Mouse (Mus musculus): ENCODE results near the gene Hbs1l. TPM values are rescaled to one million over a fixed set of nuclear protein-coding genes. Genes with fewer than 3 reads are reported as not detected.

The Hbs1l gene
- polyA plus RNA-seq, 1 experiment from 2014 or later, result 120 TPM

- Histone ChIP-seq H3K36me3 (peaks cover 8% of the 10 kb centered on the region; the same call in 1 of the 2 replicates), H3K9ac (replicated peaks) (no peak overlapping the region), H3K27me3 (no peaks in the 10 kb centered on the region), H3K9me3 (no peaks in the 10 kb centered on the region), H3K4me1 (no peaks in the 10 kb centered on the region), H3K4me3 (no peak overlapping the region), H3K27ac (replicated peaks) (no peak overlapping the region), H3K4me2 (replicated peaks) (no peak overlapping the region)
- no peak for ATAC-seq (replicated peaks)
- 96% methylated on average over 4 of the region's 4 CpGs for WGBS
Measured at GRCm38 (mm10) chr10:21318250-21318649, 22.5 kb downstream of the Hbs1l start.

- ATAC-seq (replicated peaks), result no peak
- H3K27ac ChIP-seq (replicated peaks), result no peak overlapping the region
- H3K36me3 ChIP-seq, result peaks cover 7% of the 10 kb centered on the region; the same call in 1 of the 2 replicates
- H3K27me3 ChIP-seq, result no peaks in the 10 kb centered on the region
- H3K4me1 ChIP-seq, result no peaks in the 10 kb centered on the region
- no peak overlapping the region for H3K4me3 ChIP-seq
- H3K4me2 ChIP-seq (replicated peaks), result no peak overlapping the region
- 94% methylated on average over 1 of the region's 1 CpGs for WGBS
- no peak overlapping the region for H3K9ac ChIP-seq (replicated peaks)
- no peaks in the 10 kb centered on the region for H3K9me3 ChIP-seq
Measured at GRCm38 (mm10) chr10:21318996-21319395, 23.2 kb downstream of the Hbs1l start.

GRCm38 (mm10) chr10:21320601-21321000 lies 24.8 kb downstream of the Hbs1l start:
- Histone ChIP-seq H3K4me2 (replicated peaks) (no peak overlapping the region), H3K4me3 (no peak overlapping the region), H3K9ac (replicated peaks) (no peak overlapping the region), H3K27ac (replicated peaks) (no peak overlapping the region), H3K36me3 (no peaks in the 10 kb centered on the region), H3K27me3 (no peaks in the 10 kb centered on the region), H3K9me3 (no peaks in the 10 kb centered on the region), H3K4me1 (no peaks in the 10 kb centered on the region)
- WGBS, result 91% methylated on average over 6 of the region's 6 CpGs
- ATAC-seq (replicated peaks), result no peak

- no peaks in the 10 kb centered on the region for H3K9me3 ChIP-seq
- no peaks in the 10 kb centered on the region for H3K4me1 ChIP-seq
- no peak overlapping the region for H3K9ac ChIP-seq (replicated peaks)
- H3K27ac ChIP-seq (replicated peaks), result no peak overlapping the region
- no peaks in the 10 kb centered on the region for H3K27me3 ChIP-seq
- ATAC-seq (replicated peaks), result no peak
- no peak overlapping the region for H3K4me2 ChIP-seq (replicated peaks)
- 0 out of 2 replicates have a peak, but pooled peaks cover 4% of the 10 kb centered on the region for H3K36me3 ChIP-seq
- no peak overlapping the region for H3K4me3 ChIP-seq
- 95% methylated on average over 6 of the region's 6 CpGs for WGBS
Measured at GRCm38 (mm10) chr10:21326352-21326751, 30.6 kb downstream of the Hbs1l start.

- H3K4me1 ChIP-seq, result no peaks in the 10 kb centered on the region
- H3K27me3 ChIP-seq, result no peaks in the 10 kb centered on the region
- WGBS, result 90% methylated on average over 7 of the region's 7 CpGs
- H3K9me3 ChIP-seq, result no peaks in the 10 kb centered on the region
- 0 out of 2 replicates have a peak, but pooled peaks cover 5% of the 10 kb centered on the region for H3K36me3 ChIP-seq
- no peak overlapping the region for H3K4me2 ChIP-seq (replicated peaks)
- no peak for ATAC-seq (replicated peaks)
- H3K9ac ChIP-seq (replicated peaks), result no peak overlapping the region
- H3K4me3 ChIP-seq, result no peak overlapping the region
- no peak overlapping the region for H3K27ac ChIP-seq (replicated peaks)
Measured at GRCm38 (mm10) chr10:21327605-21328135, 31.9 kb downstream of the Hbs1l start.

- H3K9ac ChIP-seq (replicated peaks), result no peak overlapping the region
- ATAC-seq (replicated peaks), result no peak
- no peak overlapping the region for H3K4me2 ChIP-seq (replicated peaks)
- H3K9me3 ChIP-seq, result peaks cover 5% of the 10 kb centered on the region; the same call in 1 of the 2 replicates
- H3K27ac ChIP-seq (replicated peaks), result no peak overlapping the region
- WGBS, result 90% methylated on average over 7 of the region's 7 CpGs
- H3K27me3 ChIP-seq, result no peaks in the 10 kb centered on the region
- H3K4me3 ChIP-seq, result no peak overlapping the region
- peaks cover 35% of the 10 kb centered on the region for H3K36me3 ChIP-seq
- no peaks in the 10 kb centered on the region for H3K4me1 ChIP-seq
Measured at GRCm38 (mm10) chr10:21334349-21335105, 38.7 kb downstream of the Hbs1l start.

- Histone ChIP-seq H3K27ac (replicated peaks) (no peak overlapping the region), H3K4me1 (no peaks in the 10 kb centered on the region), H3K4me3 (no peak overlapping the region), H3K27me3 (no peaks in the 10 kb centered on the region), H3K36me3 (peaks cover 35% of the 10 kb centered on the region), H3K4me2 (replicated peaks) (no peak overlapping the region), H3K9me3 (peaks cover 5% of the 10 kb centered on the region; the same call in 1 of the 2 replicates), H3K9ac (replicated peaks) (no peak overlapping the region)
- 99% methylated on average over 5 of the region's 5 CpGs for WGBS
- no peak for ATAC-seq (replicated peaks)
Measured at GRCm38 (mm10) chr10:21335534-21335933, 39.8 kb downstream of the Hbs1l start.

- Histone ChIP-seq H3K9me3 (peaks cover 5% of the 10 kb centered on the region; the same call in 1 of the 2 replicates), H3K27me3 (no peaks in the 10 kb centered on the region), H3K4me1 (no peaks in the 10 kb centered on the region), H3K27ac (replicated peaks) (no peak overlapping the region), H3K9ac (replicated peaks) (no peak overlapping the region), H3K36me3 (peaks cover 42% of the 10 kb centered on the region), H3K4me3 (no peak overlapping the region), H3K4me2 (replicated peaks) (no peak overlapping the region)
- ATAC-seq (replicated peaks), result no peak
- WGBS, result 70% methylated on average over 2 of the region's 2 CpGs
Measured at GRCm38 (mm10) chr10:21337191-21337590, 41.4 kb downstream of the Hbs1l start.

- H3K4me3 ChIP-seq, result no peak overlapping the region
- ATAC-seq (replicated peaks), result no peak
- peaks cover 5% of the 10 kb centered on the region; the same call in 1 of the 2 replicates for H3K9me3 ChIP-seq
- 81% methylated on average over 14 of the region's 14 CpGs for WGBS
- H3K36me3 ChIP-seq, result peaks cover 54% of the 10 kb centered on the region
- H3K4me1 ChIP-seq, result no peaks in the 10 kb centered on the region
- no peak overlapping the region for H3K27ac ChIP-seq (replicated peaks)
- no peak overlapping the region for H3K9ac ChIP-seq (replicated peaks)
- H3K27me3 ChIP-seq, result no peaks in the 10 kb centered on the region
- H3K4me2 ChIP-seq (replicated peaks), result no peak overlapping the region
Measured at GRCm38 (mm10) chr10:21341706-21342105, 45.9 kb downstream of the Hbs1l start.

- WGBS, result 70% methylated on average over 11 of the region's 11 CpGs
- Histone ChIP-seq H3K27ac (replicated peaks) (no peak overlapping the region), H3K36me3 (peaks cover 53% of the 10 kb centered on the region), H3K9me3 (no peaks in the 10 kb centered on the region), H3K4me3 (no peak overlapping the region), H3K4me1 (no peaks in the 10 kb centered on the region), H3K9ac (replicated peaks) (no peak overlapping the region), H3K4me2 (replicated peaks) (no peak overlapping the region), H3K27me3 (no peaks in the 10 kb centered on the region)
- no peak for ATAC-seq (replicated peaks)
Measured at GRCm38 (mm10) chr10:21342331-21343005, 46.7 kb downstream of the Hbs1l start.

- H3K4me3 ChIP-seq, result no peak overlapping the region
- WGBS, result 86% methylated on average over 4 of the region's 4 CpGs
- no peak for ATAC-seq (replicated peaks)
Measured at GRCm38 (mm10) chr10:21347332-21347731, 51.6 kb downstream of the Hbs1l start.

GRCm38 (mm10) chr10:21349449-21349848 lies 53.7 kb downstream of the Hbs1l start:
- no peaks in the 10 kb centered on the region for H3K9me3 ChIP-seq
- peaks cover 50% of the 10 kb centered on the region for H3K36me3 ChIP-seq
- 97% methylated on average over 5 of the region's 5 CpGs for WGBS
- no peaks in the 10 kb centered on the region for H3K27me3 ChIP-seq
- ATAC-seq (replicated peaks), result no peak
- H3K4me3 ChIP-seq, result no peak overlapping the region
- no peak overlapping the region for H3K27ac ChIP-seq (replicated peaks)
- H3K4me1 ChIP-seq, result no peaks in the 10 kb centered on the region
- H3K4me2 ChIP-seq (replicated peaks), result no peak overlapping the region
- no peak overlapping the region for H3K9ac ChIP-seq (replicated peaks)

More at GRCm38 (mm10) chr10:21347332-21347731, 51.6 kb downstream of the Hbs1l start:
- no peak overlapping the region for H3K9ac ChIP-seq (replicated peaks)
- no peaks in the 10 kb centered on the region for H3K27me3 ChIP-seq
- no peak overlapping the region for H3K27ac ChIP-seq (replicated peaks)
- no peaks in the 10 kb centered on the region for H3K9me3 ChIP-seq
- H3K4me2 ChIP-seq (replicated peaks), result no peak overlapping the region
- H3K4me1 ChIP-seq, result no peaks in the 10 kb centered on the region
- peaks cover 44% of the 10 kb centered on the region for H3K36me3 ChIP-seq

Measured in forebrain, embryonic 15.5 days (tissue).